Mouse (Mus musculus): ENCODE measurements around the gene Zfp36l2.

- TF ChIP-seq EP300 (IDR thresholded peaks at IDR 0.05; ENCODE audit: insufficient read depth, low read depth, low read length) (0 out of 2 replicates have a peak, but pooled peaks have one; percentile 50), CTCF (IDR thresholded peaks at IDR 0.05; ENCODE audit: low read depth, low read length) (no peak)
Observed at GRCm38 (mm10) chr17:84180715-84181501, 6.8 kb downstream of the Zfp36l2 start.

All from ES-Bruce4 (cell line).